Mouse (Mus musculus) right cerebral cortex, adult 18-20 months (tissue): ENCODE measurements around the gene Six3.

Source experiments
- DNase-seq: peaks from one replicate; pipeline ENCODE4 v3.0.0; 2022; ENCODE audit warnings: mixed read lengths

Gene Six3

DNA sequence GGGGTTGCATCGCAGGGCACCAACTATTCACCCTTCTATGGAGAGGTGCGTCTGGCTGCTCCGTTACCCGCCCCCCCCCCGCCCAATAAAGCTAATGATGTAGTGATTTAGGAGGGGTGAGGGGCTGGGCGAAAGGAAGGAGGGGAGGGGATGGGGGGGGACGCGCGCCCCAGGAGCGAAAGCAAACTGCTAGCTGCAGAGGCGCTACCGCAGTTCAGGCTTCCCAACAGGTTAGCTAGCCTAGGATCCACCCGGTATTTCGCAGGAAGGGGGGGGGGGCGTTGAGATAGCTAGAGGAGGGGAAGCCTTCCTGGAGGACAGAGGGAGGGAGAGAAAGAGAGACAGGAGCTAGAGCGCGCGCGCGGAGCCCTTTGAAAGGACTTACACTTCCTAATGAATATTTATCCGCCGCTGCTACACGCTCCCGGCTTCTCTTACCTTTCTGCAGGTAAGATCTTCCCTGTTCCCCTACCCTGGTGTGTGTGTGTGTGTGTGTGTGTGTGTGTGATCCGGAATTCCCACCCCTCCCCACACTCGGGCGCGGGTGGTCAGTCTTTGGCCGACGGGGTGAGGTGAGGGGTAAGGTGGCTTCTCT, at the start of gene Six3:
Six3 (plus strand) TSS at position 343 of the 595 bp plus-strand sequence.
- DNase-seq: no peak

DNA sequence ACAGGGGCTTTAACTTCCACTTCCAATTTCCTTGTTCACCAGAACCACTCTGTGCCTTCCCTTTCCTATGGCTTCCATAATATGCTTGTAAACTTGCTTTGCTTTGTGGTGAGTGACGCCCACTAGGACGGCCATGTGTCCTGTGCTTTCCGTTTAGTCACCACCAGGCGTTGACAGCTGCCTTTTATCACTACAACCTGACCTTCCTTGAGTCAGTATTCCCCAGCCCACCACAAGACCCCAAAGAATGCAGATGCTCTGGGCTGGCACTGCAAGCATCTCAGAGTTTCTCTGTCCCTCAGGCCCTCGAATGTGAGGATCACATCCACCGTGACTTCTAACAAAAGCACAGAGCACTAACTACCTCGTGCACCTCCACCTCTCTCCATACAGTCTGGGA, 49.3 kb upstream of the Six3 start:
- DNase-seq: no peak

DNA sequence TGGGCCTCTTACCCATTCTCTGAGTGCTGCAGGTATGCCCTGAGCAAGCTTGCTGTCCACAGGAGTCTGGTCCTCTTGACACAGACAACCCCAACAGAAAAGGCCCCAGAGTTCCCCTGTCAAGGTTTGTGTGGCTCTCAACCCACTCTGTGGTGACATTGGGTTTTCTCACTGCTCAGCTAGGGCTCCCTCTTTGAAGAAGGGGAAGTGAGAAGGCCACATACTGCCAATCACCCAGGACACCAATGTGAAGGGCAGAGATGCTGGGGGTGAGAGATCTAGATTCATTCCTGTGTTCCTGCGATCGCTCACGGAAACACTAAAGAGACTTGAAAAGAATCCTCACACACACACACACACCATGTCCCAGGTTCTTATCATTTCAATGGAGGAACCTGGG, 39.4 kb upstream of the Six3 start:
- DNase-seq: no peak

DNA sequence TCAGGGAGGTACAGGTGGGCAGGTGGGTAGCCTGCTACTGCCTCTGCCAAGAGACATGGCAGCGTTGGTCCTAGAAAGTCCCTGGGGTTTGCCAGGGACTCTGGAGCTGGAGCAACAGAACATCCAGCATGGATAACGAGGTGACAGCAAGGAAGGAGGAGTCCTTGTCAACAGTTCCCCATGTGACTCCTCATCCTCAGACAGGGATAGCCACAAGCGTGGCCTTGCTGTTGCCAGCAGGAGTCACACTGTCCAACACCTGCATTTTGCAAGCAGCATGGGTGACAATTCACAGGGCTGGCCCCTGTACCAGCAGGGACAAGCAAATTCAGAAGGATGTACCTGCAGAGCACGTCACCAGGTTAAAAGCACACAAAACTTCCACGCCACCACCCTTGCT, 35.1 kb upstream of the Six3 start:
- no peak for DNase-seq

- DNase-seq: no peak
Measured at GRCm38 (mm10) chr17:85579350-85579749, 34.1 kb upstream of the Six3 start.

- no peak for DNase-seq
Measured at GRCm38 (mm10) chr17:85580221-85580620, 33.2 kb upstream of the Six3 start.

DNA sequence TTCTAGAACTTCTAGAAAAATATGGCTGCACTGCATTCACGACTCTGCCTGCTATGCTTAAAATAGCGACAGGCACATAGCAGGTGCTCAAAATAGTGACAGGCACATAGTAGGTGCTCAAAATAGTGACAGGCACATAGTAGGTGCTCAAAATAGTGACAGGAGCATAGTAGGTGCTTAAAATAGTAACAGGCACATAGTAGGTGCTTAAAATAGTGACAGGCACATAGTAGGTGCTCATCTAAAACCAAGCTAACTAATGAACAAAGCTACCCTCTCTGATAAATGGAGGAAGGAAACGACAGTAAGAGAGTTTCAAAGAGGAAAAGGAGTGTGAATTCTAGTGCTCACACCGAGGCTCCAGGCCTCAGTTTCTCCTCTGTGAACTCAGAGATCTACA, 29.2 kb upstream of the Six3 start:
- DNase-seq: no peak

DNA sequence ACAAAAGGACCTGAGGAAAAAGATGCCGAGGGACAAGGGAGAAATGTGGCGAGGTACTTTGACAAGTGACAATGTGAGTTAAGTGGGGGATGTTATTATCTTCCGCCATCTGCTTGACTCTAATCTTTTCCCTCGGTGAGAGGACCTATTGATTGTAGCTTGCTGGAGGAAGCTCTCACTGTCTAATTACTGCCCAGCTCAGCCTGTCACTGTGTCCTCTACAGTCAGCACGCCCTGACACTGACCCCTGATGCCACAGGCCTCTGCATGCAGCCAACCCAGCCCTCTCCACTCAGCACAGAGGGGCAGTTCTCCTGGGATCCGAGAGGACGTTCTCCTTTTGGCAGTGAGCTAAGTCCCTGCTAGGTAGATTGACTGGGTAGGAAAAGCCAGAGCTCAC, 28.8 kb upstream of the Six3 start:
- no peak for DNase-seq

GRCm38 (mm10) chr17:85585779-85586178, 27.6 kb upstream of the Six3 start:
- no peak for DNase-seq

- no peak for DNase-seq
Measured at GRCm38 (mm10) chr17:85591976-85592375, 21.4 kb upstream of the Six3 start.

GRCm38 (mm10) chr17:85595853-85596252, 17.6 kb upstream of the Six3 start:
- no peak for DNase-seq

DNA sequence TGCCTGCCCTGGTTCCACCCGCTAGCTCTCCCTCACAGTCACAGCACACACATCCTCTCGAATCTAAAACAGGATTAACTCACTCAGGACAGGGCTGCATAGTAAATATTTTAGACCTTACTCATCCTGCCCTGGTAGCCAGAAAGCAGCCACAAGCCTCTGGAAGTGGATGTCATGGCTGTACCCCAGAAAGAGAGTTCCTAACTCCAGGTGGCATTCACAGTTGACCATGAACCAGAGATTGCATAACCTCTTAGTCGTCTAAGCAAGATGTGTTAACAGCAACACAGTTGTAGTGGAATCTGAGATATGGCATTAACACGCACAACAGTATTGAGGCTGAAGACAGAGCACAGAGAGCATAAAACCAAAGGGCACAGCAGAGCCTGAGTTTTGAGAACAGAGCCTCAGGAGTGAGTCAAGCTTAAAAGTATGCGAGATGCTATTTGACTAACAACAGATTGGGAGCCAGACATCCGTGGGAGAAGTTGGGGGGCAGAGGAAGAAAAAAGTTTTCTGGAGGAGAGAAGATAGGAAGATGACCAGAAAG, 17.0 kb upstream of the Six3 start:
- no peak for DNase-seq

DNA sequence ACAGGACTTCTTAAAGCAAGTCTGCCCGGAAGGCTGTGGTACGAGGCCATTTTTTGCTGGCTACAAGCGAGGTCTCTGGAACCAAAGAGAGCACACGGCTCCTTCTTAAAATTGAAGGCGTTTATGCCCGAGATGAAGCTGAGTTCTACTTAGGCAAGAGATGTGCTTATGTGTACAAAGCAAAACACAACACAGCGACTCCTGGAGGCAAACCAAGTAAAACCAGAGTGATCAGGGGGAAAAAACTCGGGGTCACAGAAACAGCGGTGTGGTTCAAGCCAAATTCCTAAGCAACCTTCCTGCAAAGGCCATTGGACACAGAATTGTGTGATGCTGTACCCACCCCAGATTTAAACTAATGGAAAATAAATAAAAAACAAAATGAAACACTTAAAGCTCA, 13.9 kb upstream of the Six3 start:
- no peak for DNase-seq

GRCm38 (mm10) chr17:85606463-85606862, 6.9 kb upstream of the Six3 start:
- no peak for DNase-seq

DNA sequence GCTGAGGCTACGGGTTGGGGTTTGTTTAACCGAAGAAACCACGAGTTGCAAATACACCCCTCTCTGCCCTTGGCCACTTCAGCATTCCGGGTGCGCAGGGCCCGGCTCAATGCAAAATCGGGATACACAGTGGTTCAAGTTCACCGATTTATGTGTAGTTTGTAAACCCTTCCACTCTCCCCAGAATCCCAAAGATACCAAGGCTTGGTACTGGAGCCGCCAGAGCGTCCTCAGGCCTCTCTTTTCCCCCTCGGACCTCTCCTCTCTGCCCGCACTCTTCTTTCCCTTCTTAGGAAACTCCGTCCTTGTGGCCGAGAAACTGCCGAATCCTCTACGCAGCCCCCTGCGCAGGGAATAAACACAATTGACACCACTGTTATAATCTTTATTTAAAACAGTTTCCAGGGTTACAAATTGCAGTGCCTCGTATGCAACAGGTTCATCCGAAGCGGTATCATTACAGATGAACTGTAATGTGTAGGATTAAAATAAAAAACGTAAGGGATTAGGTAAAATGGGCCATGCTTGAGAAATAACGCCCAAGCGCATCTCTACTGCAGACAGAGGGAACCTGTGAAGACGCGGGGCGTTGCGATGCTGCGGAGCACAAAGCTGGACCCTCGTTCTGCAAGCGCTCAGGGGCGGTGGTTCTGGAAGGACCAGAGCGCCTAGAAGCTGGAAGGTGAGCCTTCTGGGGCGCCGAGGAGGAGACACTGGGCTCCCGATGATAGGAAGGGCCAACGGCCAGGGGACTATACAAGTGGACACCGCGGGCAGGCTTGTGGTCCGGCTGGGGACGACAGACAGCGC, 5.6 kb upstream of the Six3 start:
- DNase-seq: no peak

- DNase-seq: no peak
Measured at GRCm38 (mm10) chr17:85608366-85609093, 4.9 kb upstream of the Six3 start.

- DNase-seq: no peak
Measured at GRCm38 (mm10) chr17:85609094-85609425, 4.3 kb upstream of the Six3 start.

DNA sequence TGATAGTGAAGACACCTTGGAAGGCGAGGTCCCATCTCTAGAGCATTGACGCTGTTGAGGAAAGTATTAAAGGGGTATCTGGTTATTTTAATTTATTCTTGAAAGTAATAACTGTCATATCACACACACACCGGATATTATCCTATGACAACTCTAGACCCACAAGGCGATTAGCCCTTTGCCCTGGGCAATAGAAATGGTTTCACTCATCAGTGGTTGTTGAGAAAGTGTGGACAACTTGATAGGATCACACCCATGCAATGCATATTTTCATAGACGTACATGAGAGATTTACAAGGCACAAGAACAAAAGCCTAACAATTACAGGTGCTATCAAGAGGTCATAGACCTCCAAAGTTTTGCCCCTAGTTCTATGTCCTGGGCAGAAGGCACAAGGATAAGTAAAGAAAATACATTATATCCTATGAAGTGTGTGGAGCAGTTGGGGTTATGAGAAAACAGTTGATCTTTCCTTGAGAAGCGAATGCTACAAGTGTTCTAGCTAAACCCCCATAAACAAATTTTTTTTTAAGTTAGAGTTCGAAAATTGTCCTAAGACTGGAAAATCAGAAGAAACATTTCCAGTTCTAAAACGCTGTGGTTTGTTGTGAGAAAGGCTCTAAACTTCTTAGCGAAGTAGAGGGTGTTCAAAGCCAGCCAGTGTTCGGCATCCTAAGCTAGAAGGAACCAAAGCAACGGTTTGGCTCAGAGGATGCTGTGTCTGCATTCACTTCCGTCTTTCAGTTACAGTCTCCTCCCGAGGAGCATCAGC, 3.6 kb upstream of the Six3 start:
- DNase-seq: no peak

- DNase-seq: no peak
Measured at GRCm38 (mm10) chr17:85610393-85611115, 2.9 kb upstream of the Six3 start.

- no peak for DNase-seq
Measured at GRCm38 (mm10) chr17:85611521-85612515, 1.6 kb upstream of the Six3 start.
